Mouse (Mus musculus): ENCODE measurements around the gene Tmem132c.

- TF ChIP-seq CTCF (IDR thresholded peaks at IDR 0.05; ENCODE audit: control insufficient read depth, insufficient read depth, insufficient read length) (no peak), MAX (IDR thresholded peaks at IDR 0.05) (no peak), CEBPB (IDR thresholded peaks at IDR 0.05; ENCODE audit: low read depth) (no peak)
Observed at GRCm38 (mm10) chr5:127374251-127374650, 132.6 kb downstream of the Tmem132c start.
